Mouse (Mus musculus) intestine, postnatal 0 days (tissue): ENCODE results near the gene Aatf. TPM values are rescaled to one million over a fixed set of nuclear protein-coding genes. Genes with fewer than 3 reads are reported as not detected.
A peak's percentile ranks its signal among the peaks of the same experiment; 100 is the strongest.

Experiments used
- ATAC-seq: fragments of 200-750 bp; cut with Nextera tagmentation; 2 replicates; pipeline ENCODE4 v1.8.0; 2017; ENCODE audit warnings: mild to moderate bottlenecking, moderate TSS enrichment, moderate library complexity
- H3K27ac ChIP-seq: fragments of 300-500 bp; sonication (generic); 2 replicates; pipeline ENCODE4 v1.5.1; 2014; ENCODE audit warnings: mild to moderate bottlenecking, low read depth, low read length, moderate library complexity
- H3K27me3 ChIP-seq: fragments of 300-500 bp; sonication (generic); replicated peaks from 2 replicates; pipeline ENCODE4 v1.6.1; 2014; ENCODE audit warnings: low read length, mixed read lengths; ENCODE audit not compliant: control insufficient read depth, insufficient read depth
- H3K36me3 ChIP-seq: fragments of 300-500 bp; sonication (generic); 2 replicates; pipeline ENCODE4 v1.6.1; 2014; ENCODE audit warnings: mild to moderate bottlenecking, moderate library complexity; ENCODE audit not compliant: control insufficient read depth, insufficient read depth
- H3K4me1 ChIP-seq: fragments of 300-500 bp; sonication (generic); replicated peaks from 2 replicates; pipeline ENCODE4 v1.6.1; 2014; ENCODE audit warnings: antibody characterized with exemption, low read length, mixed read lengths; ENCODE audit not compliant: control insufficient read depth, insufficient read depth
- H3K4me2 ChIP-seq: fragments of 300-500 bp; sonication (generic); replicated peaks from 2 replicates; pipeline ENCODE4 v1.6.1; 2014; ENCODE audit warnings: low read depth, mild to moderate bottlenecking, moderate library complexity
- H3K4me3 ChIP-seq: fragments of 300-500 bp; sonication (generic); 2 replicates; pipeline ENCODE4 v1.5.1; 2014; ENCODE audit warnings: low read depth, low read length
- H3K9ac ChIP-seq: fragments of 300-500 bp; sonication (generic); 2 replicates; pipeline ENCODE4 v1.6.1; 2014; ENCODE audit warnings: mild to moderate bottlenecking, low read depth, low read length
- H3K9me3 ChIP-seq: fragments of 300-500 bp; sonication (generic); 2 replicates; pipeline ENCODE4 v1.6.1; 2016; ENCODE audit warnings: mixed run types; ENCODE audit not compliant: control insufficient read depth
- CTCF ChIP-seq: sonication (generic); IDR thresholded peaks from 2 replicates; pipeline ENCODE4 v1.5.1; 2016; ENCODE audit warnings: low read depth, mild to moderate bottlenecking, control low read depth, antibody characterized with exemption, moderate library complexity
- WGBS: fragments of 180-500 bp; shearing (Covaris S2); extraction: QIAGEN DNeasy Blood & Tissue Kit; methylation state at CpG from one replicate; pipeline ENCODE4 v1.1.7; 2014; 5-methylcytosine and 5-hydroxymethylcytosine counted together
- polyA plus RNA-seq: library from polyadenylated mRNA; unstranded; fragments of >200 nt; fragmentation: Nextera tagmentation; extraction: Ambion mirVana; gene quantifications from 2 replicates; pipeline ENCODE4 v1.2.1, GENCODE M21; 2015

Gene Aatf
- polyA plus RNA-seq, 1 experiment from 2014 or later: 25.6 TPM

DNA sequence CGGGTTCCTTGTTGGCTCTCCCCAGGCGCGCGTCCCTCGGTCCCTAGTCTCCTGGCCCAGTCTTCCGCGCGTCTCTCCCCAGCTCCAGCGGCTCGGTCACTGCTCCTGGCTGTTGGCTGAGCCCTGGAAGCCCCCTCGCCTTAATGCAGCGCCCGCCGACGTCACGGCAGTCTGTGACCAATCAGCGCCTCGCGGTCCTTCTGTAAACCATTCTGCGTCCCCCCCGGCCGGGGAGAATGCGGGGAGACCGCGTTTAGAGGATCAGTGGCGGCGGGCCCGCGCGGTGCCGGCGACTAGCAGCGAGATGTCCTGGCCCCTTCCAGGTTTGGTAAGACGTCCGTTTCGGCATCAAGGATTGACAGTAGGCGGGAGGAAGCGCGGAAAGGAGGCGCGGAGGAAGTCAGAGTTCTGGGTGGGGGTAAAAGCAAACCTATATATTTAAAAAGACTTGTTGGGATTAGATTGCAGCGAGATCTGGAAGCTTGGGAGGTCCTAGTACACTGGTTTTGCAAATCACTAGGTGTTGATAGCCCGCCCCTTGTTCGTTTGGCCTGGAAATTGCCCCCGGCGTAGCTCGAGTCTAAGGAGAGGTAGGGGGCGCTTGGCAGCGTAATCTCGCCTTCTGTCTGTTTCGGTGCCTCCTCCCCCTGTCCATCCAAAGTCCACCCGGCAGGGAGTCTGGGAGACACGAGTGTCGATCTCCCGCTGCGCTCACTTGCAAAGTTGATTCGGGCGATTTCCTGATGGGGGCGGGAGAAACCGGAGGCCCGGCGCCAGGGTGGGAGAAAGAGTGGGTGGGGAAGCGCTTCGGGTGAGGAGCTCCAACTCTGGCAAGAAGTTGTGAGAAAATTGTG is 12.3 kb upstream of the Aatf start, which contains the start of gene Lhx1:
TSS of gene Lhx1 (minus strand) at position 115 of the 854 bp plus-strand sequence.
- no peaks in the 10 kb centered on the region for H3K9me3 ChIP-seq
- H3K36me3 ChIP-seq: no peaks in the 10 kb centered on the region
- WGBS: under 1% methylated on average over 63 of the region's 64 CpGs
- H3K27ac ChIP-seq: no peak within 1 kb of the TSS
- peaks cover 98% of the 10 kb centered on the region for H3K27me3 ChIP-seq
- no peak for TF ChIP-seq CTCF
- peaks cover 11% of the 10 kb centered on the region; the same call in 1 of the 2 replicates for H3K4me1 ChIP-seq
- ATAC-seq: no peak
- peak within 1 kb of the TSS; percentile 82 for H3K4me2 ChIP-seq
- H3K9ac ChIP-seq: no peak within 1 kb of the TSS
- peak within 1 kb of the TSS; percentile 48 for H3K4me3 ChIP-seq

DNA sequence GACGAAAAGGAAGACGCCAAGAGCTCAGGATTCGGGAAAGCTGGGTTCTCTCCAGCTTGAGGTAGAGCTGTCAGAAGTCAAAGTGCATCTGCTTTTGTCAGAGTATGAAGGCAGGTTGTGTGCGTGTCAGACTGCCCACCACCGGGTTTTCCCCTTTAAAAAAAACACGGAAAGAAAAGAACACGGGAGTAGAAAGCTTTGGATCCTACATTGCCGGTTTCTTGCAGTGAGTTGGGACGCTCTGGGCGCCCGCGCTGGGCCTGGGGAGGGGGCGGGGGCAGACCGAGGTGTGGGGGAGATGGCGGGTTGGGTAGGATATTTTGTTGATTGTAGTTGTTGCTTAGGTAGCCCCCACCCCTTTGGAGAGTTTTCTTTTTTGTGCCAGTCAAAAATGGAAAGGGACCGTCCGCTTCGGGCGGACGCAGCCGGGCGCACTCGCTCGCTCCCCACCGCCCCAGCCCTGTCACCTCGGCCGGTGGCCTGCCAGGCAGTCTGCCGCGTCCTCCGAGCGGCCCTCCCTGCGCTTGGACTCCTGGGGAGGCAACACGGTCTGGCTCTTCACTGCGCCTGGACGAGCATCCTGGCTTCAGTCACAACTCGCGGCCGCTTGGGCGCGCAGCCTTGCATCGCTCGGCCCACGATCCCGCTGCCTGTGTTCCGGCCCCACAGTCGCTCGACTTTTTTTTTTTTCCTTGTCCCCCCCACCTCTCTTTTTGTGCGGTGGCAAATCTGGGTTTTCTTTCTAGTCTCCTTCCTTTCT is 11.4 kb upstream of the Aatf start:
- no peak for ATAC-seq
- Histone ChIP-seq H3K4me3 (peak overlapping the region; percentile 48), H3K36me3 (no peaks in the 10 kb centered on the region), H3K9me3 (no peaks in the 10 kb centered on the region), H3K27ac (no peak overlapping the region), H3K4me1 (peaks cover 11% of the 10 kb centered on the region; the same call in 1 of the 2 replicates), H3K9ac (no peak overlapping the region), H3K27me3 (peaks cover 98% of the 10 kb centered on the region), H3K4me2 (peak overlapping the region; percentile 82)
- TF ChIP-seq CTCF: peak; percentile 14; the same call in 1 of the 2 replicates
- WGBS: 1% methylated on average over 48 of the region's 48 CpGs

DNA sequence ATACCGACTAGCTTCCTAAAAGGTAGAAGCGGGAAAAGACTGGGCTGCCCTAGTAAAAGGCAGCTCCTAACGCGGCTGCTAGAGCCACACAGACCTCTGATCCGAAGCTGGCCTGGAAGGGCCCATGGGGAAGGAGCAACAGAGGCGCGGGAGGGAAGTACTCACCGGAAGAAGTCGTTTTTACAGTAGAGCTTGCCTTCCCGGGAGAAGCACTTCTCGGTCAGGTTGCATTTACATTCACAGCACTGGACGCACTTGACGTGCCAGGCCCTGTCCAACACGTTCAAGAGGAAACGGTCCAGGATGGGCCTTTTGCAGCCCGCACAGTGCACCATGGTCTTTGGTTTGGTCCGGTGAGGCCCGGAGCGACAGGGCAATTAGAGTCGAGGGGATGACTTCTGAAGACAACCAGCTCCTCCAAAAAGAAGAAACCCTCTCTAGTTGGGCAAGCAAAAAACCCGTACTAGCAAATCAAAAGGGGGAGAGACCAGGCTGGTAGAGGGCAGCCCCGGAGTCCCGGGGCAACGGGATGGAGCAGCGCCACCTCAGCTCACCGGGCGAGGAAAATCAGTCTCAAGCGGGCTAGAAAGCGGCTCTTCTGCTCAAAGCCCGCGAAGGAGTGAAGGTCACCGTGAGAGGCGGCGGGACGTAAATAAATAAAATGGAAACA is 10.7 kb upstream of the Aatf start:
- no peak for TF ChIP-seq CTCF
- Histone ChIP-seq H3K4me2 (peak overlapping the region; percentile 82), H3K9me3 (no peaks in the 10 kb centered on the region), H3K4me1 (peaks cover 11% of the 10 kb centered on the region; the same call in 1 of the 2 replicates), H3K27me3 (peaks cover 98% of the 10 kb centered on the region), H3K36me3 (no peaks in the 10 kb centered on the region), H3K4me3 (peak overlapping the region; percentile 48), H3K9ac (no peak overlapping the region), H3K27ac (no peak overlapping the region)
- ATAC-seq: no peak
- whole genome bisulfite sequencing: 2% methylated on average over 35 of the region's 35 CpGs

DNA sequence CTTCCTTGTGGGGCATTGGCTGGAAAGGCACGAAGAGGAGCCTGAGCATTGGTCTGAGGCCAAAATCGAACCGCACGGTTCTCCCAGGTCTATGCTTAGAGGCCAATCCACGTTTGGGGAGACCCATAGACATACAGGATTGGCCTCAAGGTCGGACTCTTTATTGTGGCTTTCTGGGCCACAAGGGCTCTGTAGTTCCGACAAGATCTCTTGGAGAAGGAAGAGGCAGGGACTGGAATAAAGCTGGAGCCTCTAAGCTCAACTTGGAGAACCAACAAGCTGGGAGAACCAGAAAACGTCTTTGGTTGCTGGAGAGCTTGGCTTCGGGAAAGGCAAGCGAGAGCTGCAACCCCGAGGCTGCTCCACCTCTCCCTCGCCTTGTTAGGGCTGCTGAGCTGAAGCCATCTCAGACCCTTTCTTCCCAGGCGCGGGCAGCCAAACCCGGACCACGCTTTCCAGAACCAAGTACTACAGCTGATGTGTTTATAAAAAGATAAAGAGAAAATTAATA is 10.1 kb upstream of the Aatf start:
- no peak for ATAC-seq

DNA sequence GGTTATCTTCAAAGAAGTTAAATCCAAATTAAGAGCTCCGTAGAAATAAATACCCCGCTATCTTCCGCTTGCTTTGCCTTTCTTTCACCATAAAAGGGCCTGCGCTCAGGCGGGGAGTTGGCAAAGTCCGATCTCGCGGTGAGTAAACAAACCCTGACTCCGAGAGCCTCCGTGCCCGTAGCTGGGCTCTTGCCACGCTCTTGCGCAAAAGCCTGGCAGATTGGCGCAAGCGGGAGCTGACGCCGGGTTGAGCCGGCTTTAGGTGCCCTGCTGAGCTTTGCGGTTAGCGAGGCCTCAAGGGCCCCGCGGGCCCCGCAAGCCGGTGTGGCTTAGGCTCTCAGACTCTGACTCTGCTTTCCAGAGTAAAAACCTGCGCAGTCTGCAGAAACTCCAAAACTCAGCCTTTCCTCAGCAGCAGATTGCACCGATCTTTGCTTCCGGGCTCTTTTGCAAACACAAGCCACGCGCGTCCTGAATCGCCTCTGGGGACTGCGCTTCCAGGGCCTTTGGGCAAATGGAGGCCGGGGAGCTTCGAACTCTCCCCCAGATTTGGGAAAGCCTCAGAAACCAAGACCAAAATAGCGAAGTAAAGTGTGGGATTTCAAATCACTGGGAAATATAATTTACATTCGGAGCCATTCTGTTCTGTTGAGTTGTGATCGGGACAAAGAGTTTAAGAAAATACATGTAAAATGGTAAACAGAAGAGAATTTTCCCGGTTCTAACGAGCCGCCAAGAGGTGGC is 9.4 kb upstream of the Aatf start:
- TF ChIP-seq CTCF: no peak
- Histone ChIP-seq H3K4me2 (peak overlapping the region; percentile 63), H3K9me3 (no peaks in the 10 kb centered on the region), H3K36me3 (no peaks in the 10 kb centered on the region), H3K9ac (no peak overlapping the region), H3K27me3 (peaks cover 97% of the 10 kb centered on the region), H3K4me1 (peaks cover 11% of the 10 kb centered on the region; the same call in 1 of the 2 replicates), H3K27ac (no peak overlapping the region), H3K4me3 (peak overlapping the region; percentile 40)
- ATAC-seq: peak; percentile 87
- 2% methylated on average over 40 of the region's 40 CpGs for WGBS

More for the DNA sequence above, 10.1 kb upstream of the Aatf start:
- Histone ChIP-seq H3K4me3 (peak overlapping the region; percentile 48), H3K9me3 (no peaks in the 10 kb centered on the region), H3K4me2 (peak overlapping the region; percentile 63), H3K36me3 (no peaks in the 10 kb centered on the region), H3K9ac (no peak overlapping the region), H3K27me3 (peaks cover 98% of the 10 kb centered on the region), H3K27ac (no peak overlapping the region), H3K4me1 (peaks cover 11% of the 10 kb centered on the region; the same call in 1 of the 2 replicates)
- no peak for TF ChIP-seq CTCF
- 7% methylated on average over 16 of the region's 16 CpGs for WGBS
